Mouse (Mus musculus) spleen, adult 2 months (tissue): ENCODE measurements around the gene Pck2. TPM values are rescaled to one million over a fixed set of nuclear protein-coding genes. Genes with fewer than 3 reads are reported as not detected.
A peak's percentile ranks its signal among the peaks of the same experiment; 100 is the strongest.

ENCODE experiments used
- DNase-seq, 2 experiments: peaks; one replicate each; pipeline versions ENCODE4 v3.0.0 to v3.0.0-alpha.2; 2012 to 2021; ENCODE audit warnings: low spot score in 2 of 2, low read depth in 1 of 2
- H3K27ac ChIP-seq: fragments of 200-500 bp; 2 replicates; pipeline ENCODE4 v1.5.1; 2012; ENCODE audit warnings: low read length, inconsistent platforms; ENCODE audit not compliant: insufficient read depth
- H3K27me3 ChIP-seq: fragments of 200-500 bp; 2 replicates; pipeline ENCODE4 v1.6.1; 2012; ENCODE audit warnings: mild to moderate bottlenecking, moderate library complexity, low read length, inconsistent platforms; ENCODE audit not compliant: control insufficient read depth, insufficient read depth
- H3K36me3 ChIP-seq: fragments of 200-500 bp; 2 replicates; pipeline ENCODE4 v1.6.1; 2012; ENCODE audit warnings: mild to moderate bottlenecking, low read length, inconsistent platforms; ENCODE audit not compliant: control insufficient read depth, insufficient read depth
- H3K4me1 ChIP-seq: fragments of 200-500 bp; 2 replicates; pipeline ENCODE4 v1.6.1; 2011; ENCODE audit warnings: inconsistent platforms; ENCODE audit not compliant: control insufficient read depth, insufficient read depth, insufficient read length
- H3K4me3 ChIP-seq: fragments of 200-500 bp; 2 replicates; pipeline ENCODE4 v1.5.1; 2011; ENCODE audit warnings: mild to moderate bottlenecking, inconsistent platforms; ENCODE audit not compliant: insufficient read depth, insufficient read length; ENCODE audit errors: extremely low read depth
- CTCF ChIP-seq: fragments of 200-500 bp; IDR thresholded peaks from 2 replicates; pipeline ENCODE4 v1.5.1; 2011; ENCODE audit warnings: mild to moderate bottlenecking, inconsistent platforms; ENCODE audit not compliant: insufficient read depth, insufficient read length, insufficient replicate concordance; ENCODE audit errors: extremely low read depth
- POLR2A ChIP-seq: fragments of 200-500 bp; IDR thresholded peaks from 2 replicates; pipeline ENCODE4 v1.6.1; 2011; ENCODE audit warnings: low read depth, low read length, inconsistent platforms
- WGBS: fragments of 180-500 bp; shearing (Covaris S2); methylation state at CpG from one replicate; pipeline ENCODE4 v1.1.7; 2018; 5-methylcytosine and 5-hydroxymethylcytosine counted together
- polyA plus RNA-seq: library from polyadenylated mRNA; depleted of rRNA; stranded (reverse); fragments of >200 nt; gene quantifications from 2 replicates; pipeline ENCODE4 v1.2.3, GENCODE M21; 2012; rRNA removed

Gene Pck2
- 47.9 and 53.3 TPM in 2 replicates for polyA plus RNA-seq

GRCm38 (mm10) chr14:55540067-55540786 lies at the start of gene Pck2:
Gene Pck2, plus strand, starts transcription at chr14:55540266.
- Histone ChIP-seq H3K27me3 (no peaks in the 10 kb centered on the region), H3K27ac (peak within 1 kb of the TSS; percentile 90), H3K4me3 (peak within 1 kb of the TSS; percentile 97), H3K4me1 (peaks cover 9% of the 10 kb centered on the region; the same call in 1 of the 2 replicates), H3K36me3 (peaks cover 13% of the 10 kb centered on the region)
- WGBS, result under 1% methylated on average over 32 of the region's 32 CpGs
- peak; percentile 63 to 85 for DNase-seq
- TF ChIP-seq CTCF, result no peak
- TF ChIP-seq POLR2A, result peak; percentile 32; the same call in 1 of the 2 replicates

GRCm38 (mm10) chr14:55490361-55491201 lies 49.5 kb upstream of the Pck2 start, which contains the start of gene Carmil3:
Gene Carmil3, plus strand, starts transcription at chr14:55490651.
- Histone ChIP-seq H3K4me1 (no peaks in the 10 kb centered on the region), H3K27me3 (no peaks in the 10 kb centered on the region), H3K4me3 (peak within 1 kb of the TSS; percentile 45), H3K36me3 (no peaks in the 10 kb centered on the region), H3K27ac (no peak within 1 kb of the TSS)
- no peak for TF ChIP-seq POLR2A
- TF ChIP-seq CTCF, result no peak
- 1% methylated on average over 67 of the region's 68 CpGs for WGBS
- DNase-seq, result peak; percentile 36 to 51

- peak in 1 of 2 experiments; percentile 30 for DNase-seq
- 1% methylated on average over 29 of the region's 30 CpGs for WGBS
- no peaks in the 10 kb centered on the region for H3K36me3 ChIP-seq
- peak overlapping the region; percentile 45 for H3K4me3 ChIP-seq
- H3K4me1 ChIP-seq, result no peaks in the 10 kb centered on the region
- TF ChIP-seq CTCF (no peak), POLR2A (no peak)
- H3K27me3 ChIP-seq, result no peaks in the 10 kb centered on the region
- no peak overlapping the region for H3K27ac ChIP-seq
These were observed 48.7 kb upstream of the Pck2 start for GRCm38 (mm10) chr14:55491291-55491833.

GRCm38 (mm10) chr14:55492103-55492502 lies 48.0 kb upstream of the Pck2 start:
- H3K4me3 ChIP-seq, result no peak overlapping the region
- H3K4me1 ChIP-seq, result no peaks in the 10 kb centered on the region
- no peak for TF ChIP-seq CTCF
- no peak for TF ChIP-seq POLR2A
- DNase-seq, result no peak
- no peaks in the 10 kb centered on the region for H3K36me3 ChIP-seq
- 67% methylated on average over 3 of the region's 3 CpGs for WGBS
- no peaks in the 10 kb centered on the region for H3K27me3 ChIP-seq
- H3K27ac ChIP-seq, result no peak overlapping the region

GRCm38 (mm10) chr14:55495509-55496240 lies 44.4 kb upstream of the Pck2 start:
- H3K36me3 ChIP-seq, result no peaks in the 10 kb centered on the region
- H3K4me3 ChIP-seq, result no peak overlapping the region
- WGBS, result 74% methylated on average over 20 of the region's 20 CpGs
- TF ChIP-seq CTCF, result no peak
- no peak for TF ChIP-seq POLR2A
- H3K4me1 ChIP-seq, result peaks cover 2% of the 10 kb centered on the region; the same call in 1 of the 2 replicates
- DNase-seq, result no peak
- H3K27me3 ChIP-seq, result no peaks in the 10 kb centered on the region
- H3K27ac ChIP-seq, result no peak overlapping the region

GRCm38 (mm10) chr14:55496761-55497448 lies 43.2 kb upstream of the Pck2 start:
- H3K27me3 ChIP-seq, result no peaks in the 10 kb centered on the region
- no peaks in the 10 kb centered on the region for H3K36me3 ChIP-seq
- H3K27ac ChIP-seq, result no peak overlapping the region
- TF ChIP-seq POLR2A, result no peak
- no peak for TF ChIP-seq CTCF
- peaks cover 2% of the 10 kb centered on the region; the same call in 1 of the 2 replicates for H3K4me1 ChIP-seq
- no peak for DNase-seq
- H3K4me3 ChIP-seq, result no peak overlapping the region
- 72% methylated on average over 16 of the region's 16 CpGs for WGBS
